16 mouse cellular contexts compared by ENCODE assay signal in the genomic region with DNA sequence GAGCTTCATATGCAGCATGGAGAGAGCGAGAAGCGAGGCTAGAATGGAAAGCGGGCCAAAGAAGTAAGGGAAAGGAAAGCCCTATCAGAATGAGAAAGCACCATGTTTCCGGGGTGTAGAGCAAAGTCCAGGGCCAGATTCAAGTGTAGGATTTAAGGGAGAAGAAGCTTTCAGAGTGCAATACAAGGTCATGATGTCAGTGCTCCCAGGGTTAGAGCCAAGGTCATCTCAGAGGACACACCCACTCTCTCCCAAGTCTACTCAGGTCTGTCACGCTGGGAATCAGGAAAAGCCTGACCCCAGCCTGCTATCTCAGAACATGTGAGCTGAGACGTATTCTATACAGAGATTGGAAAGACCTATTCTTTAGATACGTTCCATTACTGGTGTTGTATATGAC.
"Had no signal": no experiment of that assay in that cellular context is flagged by ENCODE, and none has a peak within 500 bp of the region (broad histone marks: within the 10 kb centered on the region; RNA-seq: fewer than 3 reads in every experiment).

No protein-coding gene starts in this region.

- H3K9me3 ChIP-seq: lung, embryonic 15.5 days; midbrain, embryonic 13.5 days; midbrain, embryonic 15.5 days; neural tube, embryonic 12.5 days; stomach, embryonic 15.5 days had no signal

- H3K4me2 ChIP-seq: lung, embryonic 15.5 days; midbrain, embryonic 11.5 days; midbrain, embryonic 13.5 days; midbrain, embryonic 15.5 days; neural tube, embryonic 12.5 days; stomach, embryonic 15.5 days had no signal

- ATAC-seq: lung, postnatal 0 days; midbrain, embryonic 13.5 days; midbrain, embryonic 15.5 days had no signal

- H3K27ac ChIP-seq: lung, embryonic 15.5 days; macrophage; midbrain, embryonic 13.5 days; midbrain, embryonic 15.5 days; neural tube, embryonic 12.5 days; stomach, embryonic 15.5 days; stomach, postnatal 0 days had no signal

- H3K4me1 ChIP-seq: neural tube, embryonic 12.5 days had no signal

- H3K4me3 ChIP-seq: lung, embryonic 15.5 days; midbrain, embryonic 13.5 days; midbrain, embryonic 15.5 days; neural tube, embryonic 12.5 days; stomach, embryonic 15.5 days had no signal

- H3K27me3 ChIP-seq: lung, embryonic 15.5 days; midbrain, embryonic 13.5 days; midbrain, embryonic 15.5 days; neural tube, embryonic 12.5 days; stomach, embryonic 15.5 days had no signal

- H3K36me3 ChIP-seq: lung, embryonic 15.5 days; midbrain, embryonic 13.5 days; midbrain, embryonic 15.5 days; neural tube, embryonic 12.5 days; stomach, embryonic 15.5 days had no signal

- H3K9ac ChIP-seq: lung, embryonic 15.5 days; midbrain, embryonic 13.5 days; midbrain, embryonic 15.5 days; neural tube, embryonic 12.5 days; stomach, embryonic 15.5 days had no signal

- DNase-seq: lung, adult 2 months; lung, postnatal 14 days; lung, postnatal 36 days; right cerebral cortex, postnatal 14 days; thymus, adult 2 months; thymus, postnatal 25 days; thymus, postnatal 4 days had no signal
